Mouse (Mus musculus) heart, adult 2 months (tissue): ENCODE data around the gene Gid4.

ENCODE experiments used
- CTCF ChIP-seq: fragments of 200-600 bp; IDR thresholded peaks from 2 replicates; pipeline ENCODE4 v1.8.1; 2022; ENCODE audit warnings: antibody characterized with exemption, mild to moderate bottlenecking, moderate library complexity
- EP300 ChIP-seq: fragments of 200-500 bp; IDR thresholded peaks from 2 replicates; pipeline ENCODE4 v1.6.1; 2011; ENCODE audit warnings: low read depth, low read length, control low read depth; ENCODE audit not compliant: insufficient read depth
- POLR2A ChIP-seq: fragments of 200-500 bp; IDR thresholded peaks from 2 replicates; pipeline ENCODE4 v1.6.1; 2011; ENCODE audit warnings: mild to moderate bottlenecking, low read depth, low read length, control low read depth; ENCODE audit not compliant: insufficient read depth

DNA sequence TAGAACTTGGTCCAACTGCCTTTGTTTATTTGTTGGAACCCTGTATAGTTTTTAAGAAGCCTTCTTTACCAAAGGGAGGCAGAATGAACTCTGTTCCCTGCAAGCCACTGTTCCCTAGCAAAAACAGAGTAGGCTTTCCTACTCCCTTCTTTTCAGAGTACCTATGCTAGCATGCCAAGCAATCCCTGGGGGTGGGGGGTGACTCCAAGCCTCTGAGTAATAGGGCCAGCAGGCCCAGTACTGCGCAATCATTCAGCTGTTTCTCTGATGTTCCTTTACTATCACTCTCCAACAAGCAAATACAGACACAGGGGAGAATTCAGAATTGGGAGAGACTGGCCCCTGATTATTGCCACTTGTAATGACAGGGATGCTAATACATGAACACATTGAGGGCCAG lies 10.3 kb upstream of the Gid4 start:
- no peak for TF ChIP-seq CTCF
- no peak for TF ChIP-seq EP300
- TF ChIP-seq POLR2A: no peak
